Mouse (Mus musculus): ENCODE measurements at regions not wholly inside any gene's neighbourhood (a gene's known extent, or its start where the extent isn't known, plus 50 kb on each side); places are given as distances from the start of the nearest gene placed in this dataset.

DNA sequence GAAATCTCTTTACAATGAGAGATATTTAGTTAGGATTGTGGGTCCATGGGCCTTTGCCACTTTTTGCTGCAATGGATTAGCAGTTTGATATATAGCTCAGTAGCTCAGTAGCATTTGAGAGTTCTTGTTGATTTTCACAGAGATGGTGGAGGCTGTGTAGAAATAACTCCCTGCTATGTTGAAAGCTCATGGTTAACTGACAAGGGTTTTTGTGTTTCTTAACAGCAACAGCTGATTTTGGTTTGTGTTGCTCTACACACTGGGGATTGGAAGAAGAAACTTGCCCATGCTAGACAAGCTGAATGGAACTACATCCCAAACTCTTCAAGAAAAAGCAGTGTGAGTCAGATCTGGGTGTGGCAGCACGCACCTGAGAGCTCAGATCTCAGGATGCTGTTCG, 50.6 kb upstream of the Mark1 start:
- Histone ChIP-seq H3K36me3 (ENCODE audit: control insufficient read depth, insufficient read depth, low read length, poor library complexity, severe bottlenecking) (no peaks in the 10 kb centered on the region), H3K27ac (ENCODE audit: insufficient read depth, low read depth, low read length, poor library complexity, severe bottlenecking) (no peak overlapping the region), H3K9me3 (ENCODE audit: control insufficient read depth, insufficient read depth, low read depth, low read length) (no peaks in the 10 kb centered on the region), H3K4me1 (ENCODE audit: control insufficient read depth in 2 of 2, insufficient read depth in 2 of 2, low read length in 2 of 2, poor library complexity in 1 of 2) (no peaks in the 10 kb centered on the region), H3K9ac (ENCODE audit: insufficient read depth, low read depth, low read length, poor library complexity, severe bottlenecking) (no peak overlapping the region), H3K4me3 (ENCODE audit: insufficient read depth in 1 of 2, low read depth in 1 of 2, low read length in 2 of 2, poor library complexity in 1 of 2, severe bottlenecking in 1 of 2) (no peak overlapping the region)
- DNase-seq (ENCODE audit: low read depth, low spot score), result no peak
- in situ Hi-C loops (cut with MboI; ENCODE audit: low sequenced_read_pairs in 2 of 2, unreplicated experiment in 2 of 2), result no loop called here
- TF ChIP-seq MAFK (IDR thresholded peaks at IDR 0.05; ENCODE audit: insufficient read depth, low read depth, low read length) (no peak), CHD2 (IDR thresholded peaks at IDR 0.05; ENCODE audit: low read depth, low read length) (no peak), ZNF384 (IDR thresholded peaks at IDR 0.05; ENCODE audit: low read depth, low read length) (no peak), HCFC1 (IDR thresholded peaks at IDR 0.05; ENCODE audit: borderline replicate concordance, insufficient read depth, low read length) (no peak), ZC3H11A (IDR thresholded peaks at IDR 0.05; ENCODE audit: borderline replicate concordance, low read depth, low read length) (no peak)
